Mouse (Mus musculus) liver (tissue): ENCODE data around the gene Fmnl2.

Experiments used
- DNase-seq: peaks from one replicate; pipeline ENCODE4 v3.0.0-alpha.2; 2020; ENCODE audit warnings: mixed read lengths

Gene Fmnl2

GRCm38 (mm10) chr2:52958535-52959290 is 101.1 kb downstream of the Fmnl2 start:
- peak; percentile 38 for DNase-seq

DNA sequence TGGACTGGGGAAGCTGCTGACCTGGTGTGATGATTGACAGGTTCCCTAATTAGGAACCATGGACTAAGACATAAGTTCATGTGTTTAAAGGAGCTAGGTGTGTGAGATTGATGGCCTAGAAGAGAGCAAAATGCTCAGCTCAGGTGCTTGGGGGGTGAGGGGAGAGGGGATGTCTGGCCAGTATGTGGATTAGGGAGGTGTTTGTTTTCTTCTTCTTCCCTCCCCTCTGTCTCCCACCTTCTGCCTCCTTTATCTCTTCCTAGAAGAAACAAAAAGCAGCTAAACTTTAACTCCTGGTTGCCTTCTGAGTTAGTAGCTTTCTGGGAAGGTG is 101.6 kb downstream of the Fmnl2 start:
- no peak for DNase-seq

- no peak for DNase-seq
Measured at GRCm38 (mm10) chr2:52959982-52960381, 102.3 kb downstream of the Fmnl2 start.

DNA sequence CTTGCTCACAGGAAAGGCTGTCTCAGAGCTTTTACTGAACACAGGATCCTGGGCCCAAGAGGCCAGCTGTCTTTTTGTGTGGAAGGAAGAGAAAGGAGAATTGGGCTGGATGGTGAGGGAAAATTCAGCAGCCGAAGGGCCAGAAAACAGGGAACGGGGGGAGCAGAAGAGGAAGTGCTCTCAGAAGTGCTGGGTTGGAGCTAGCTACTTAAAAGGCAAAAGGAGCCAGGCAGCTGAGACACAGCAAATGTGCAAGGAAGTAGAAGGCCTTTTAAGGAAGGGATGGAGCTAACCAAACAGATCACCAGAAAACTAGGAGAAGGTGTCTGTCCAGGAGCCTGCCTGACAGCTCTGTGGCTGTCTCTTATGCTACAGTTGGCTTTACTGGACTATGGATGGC is 103.0 kb downstream of the Fmnl2 start:
- no peak for DNase-seq

DNA sequence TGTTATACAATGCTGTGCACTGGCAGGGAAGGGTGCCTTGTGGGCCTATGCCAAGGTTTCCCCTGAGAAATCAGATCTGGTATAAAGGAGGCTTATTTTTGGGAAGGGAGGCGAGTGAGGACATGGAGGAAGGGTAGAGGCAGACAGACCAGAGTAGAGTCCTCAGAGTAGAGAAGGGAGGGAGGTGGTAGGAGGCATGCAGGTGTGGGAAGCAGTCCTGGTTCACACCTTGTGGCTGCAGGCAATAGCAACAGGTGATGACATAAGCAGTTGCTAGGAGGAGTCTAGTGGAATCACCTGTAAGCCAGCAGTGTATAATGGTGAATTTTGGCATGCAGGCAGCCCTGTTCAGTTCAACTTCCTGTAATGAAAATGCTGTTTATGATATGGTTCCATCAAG is 105.8 kb downstream of the Fmnl2 start:
- DNase-seq: no peak

- DNase-seq: no peak
Measured at GRCm38 (mm10) chr2:52964386-52964928, 106.8 kb downstream of the Fmnl2 start.

DNA sequence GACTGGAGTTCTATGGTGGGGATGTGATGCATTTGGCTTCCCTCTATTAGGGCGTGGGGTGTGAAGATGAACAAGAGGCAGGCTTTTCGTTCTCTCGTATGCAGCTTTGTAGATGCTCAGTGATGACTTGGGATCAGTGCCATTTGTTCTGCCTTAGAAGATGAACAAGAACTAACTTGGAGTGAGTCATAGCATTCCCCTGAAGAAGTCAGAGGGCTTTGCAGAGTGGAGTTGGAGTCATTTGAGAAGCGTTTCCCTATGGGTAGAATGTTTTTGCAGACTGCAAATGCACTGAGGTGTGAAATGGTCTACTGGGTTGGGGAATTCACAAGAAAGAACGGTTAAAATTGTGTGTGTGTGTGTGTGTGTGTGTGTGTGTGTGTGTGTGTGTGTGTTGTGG is 108.6 kb downstream of the Fmnl2 start:
- DNase-seq: no peak

DNA sequence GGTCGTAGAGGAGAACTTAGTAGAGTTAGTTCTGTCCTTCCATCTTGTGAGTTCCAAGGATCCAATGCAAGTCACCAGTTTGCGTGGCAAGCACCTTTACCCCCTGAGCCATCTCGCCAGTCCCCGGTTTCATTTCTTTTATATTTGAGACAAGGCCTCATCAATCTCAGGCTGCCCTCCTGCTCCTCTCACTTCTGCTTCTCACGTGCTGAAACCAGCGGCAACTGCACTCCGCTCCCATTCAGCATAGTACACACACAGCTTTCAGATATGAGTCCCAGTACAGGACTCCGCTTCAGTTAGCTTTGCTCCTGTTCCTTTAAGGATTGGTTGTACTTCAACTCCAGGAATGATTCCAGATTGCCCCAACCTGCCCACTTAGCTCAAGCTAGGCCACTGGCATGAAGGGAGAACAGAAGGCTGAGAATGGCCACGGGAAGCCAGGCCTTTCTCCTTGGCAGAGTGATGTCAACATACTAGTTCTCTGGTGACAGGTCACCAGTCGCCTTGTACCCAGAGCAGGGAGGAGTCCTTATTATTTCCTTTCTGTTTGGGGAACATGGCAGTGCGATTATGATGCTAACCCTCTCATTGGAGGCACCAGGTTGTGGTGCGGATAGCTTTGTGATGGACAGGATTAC is 109.3 kb downstream of the Fmnl2 start:
- no peak for DNase-seq

GRCm38 (mm10) chr2:52967461-52967823 is 109.8 kb downstream of the Fmnl2 start:
- DNase-seq: no peak

GRCm38 (mm10) chr2:52968884-52969283 is 111.2 kb downstream of the Fmnl2 start:
- DNase-seq: no peak

- DNase-seq: no peak
Measured at GRCm38 (mm10) chr2:52974056-52974455, 116.4 kb downstream of the Fmnl2 start.

GRCm38 (mm10) chr2:52974776-52975175 is 117.1 kb downstream of the Fmnl2 start:
- DNase-seq: no peak

DNA sequence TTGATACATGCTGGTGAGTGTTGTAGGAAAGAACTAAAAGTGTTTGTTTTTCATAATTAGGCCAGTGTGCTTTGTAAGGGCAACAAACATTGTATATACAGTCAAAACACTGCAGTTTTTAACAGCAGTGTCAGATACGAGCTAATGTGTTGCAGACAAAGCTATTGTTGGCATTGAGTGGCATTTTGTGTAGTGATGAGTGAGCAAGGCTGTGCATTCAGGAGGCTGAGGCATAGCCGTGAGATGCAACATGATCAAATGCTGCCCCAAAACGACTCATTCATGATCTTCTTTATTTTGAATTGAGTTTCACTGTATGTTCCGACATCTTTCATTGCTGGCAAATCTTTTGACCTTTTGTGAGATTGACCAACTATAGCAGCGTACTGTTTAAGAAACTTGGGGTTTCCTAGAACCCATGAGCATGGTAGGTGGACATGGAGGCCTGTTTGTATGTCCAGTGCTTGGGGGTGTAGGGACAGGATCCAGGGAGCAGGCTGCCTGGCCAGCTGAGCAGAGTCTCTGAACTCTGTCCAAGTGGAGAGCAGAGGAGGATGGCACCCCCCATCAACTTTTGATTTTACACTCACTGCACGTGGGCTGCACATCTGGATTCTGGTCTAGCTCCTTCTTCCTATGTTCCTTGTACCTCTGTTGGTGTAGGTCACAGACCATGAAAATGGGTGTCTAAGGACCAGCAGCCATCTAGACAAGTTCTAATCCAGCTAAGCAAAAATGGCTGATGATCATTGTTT is 120.4 kb downstream of the Fmnl2 start:
- DNase-seq: no peak

DNA sequence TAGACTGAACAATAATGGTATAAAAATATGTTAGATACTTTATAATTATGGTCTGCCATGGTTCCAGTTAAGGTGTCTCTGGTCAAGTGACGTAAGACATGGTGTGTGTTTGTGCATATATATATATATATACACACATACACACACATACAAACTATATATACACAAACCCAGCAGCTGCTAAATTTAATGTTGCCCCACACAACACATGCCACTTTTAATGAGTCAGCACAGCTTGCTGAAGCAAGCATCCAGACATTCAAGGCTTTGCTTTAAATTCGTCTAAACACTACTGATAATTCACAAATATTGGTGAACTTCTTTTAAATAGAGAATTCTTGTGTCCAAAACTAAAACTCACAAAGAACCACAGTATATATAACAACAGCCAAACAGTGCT is 121.1 kb downstream of the Fmnl2 start:
- DNase-seq: no peak

DNA sequence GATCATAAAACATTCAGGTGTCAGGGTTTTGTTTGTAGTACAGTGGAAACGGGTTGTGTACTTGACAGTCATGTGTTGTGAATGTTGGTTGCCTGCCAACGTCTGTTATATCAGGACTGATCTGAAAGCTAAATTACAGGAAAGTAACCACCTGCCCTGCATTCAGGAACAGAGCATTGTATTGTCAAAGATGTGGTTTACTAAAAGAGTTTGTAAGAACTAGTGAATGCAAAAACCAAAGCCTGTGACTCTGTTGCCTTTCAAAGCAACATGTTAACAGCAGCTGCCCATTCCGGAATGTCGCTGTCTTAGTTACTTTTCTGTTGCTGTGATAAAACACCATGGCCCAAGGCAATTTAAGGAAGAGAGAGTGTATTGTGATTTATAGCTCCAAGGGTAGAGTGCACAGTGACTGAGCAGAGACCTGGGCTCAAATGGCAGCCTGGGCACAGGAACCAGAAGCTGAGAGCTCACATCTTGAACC is 121.7 kb downstream of the Fmnl2 start:
- no peak for DNase-seq

DNA sequence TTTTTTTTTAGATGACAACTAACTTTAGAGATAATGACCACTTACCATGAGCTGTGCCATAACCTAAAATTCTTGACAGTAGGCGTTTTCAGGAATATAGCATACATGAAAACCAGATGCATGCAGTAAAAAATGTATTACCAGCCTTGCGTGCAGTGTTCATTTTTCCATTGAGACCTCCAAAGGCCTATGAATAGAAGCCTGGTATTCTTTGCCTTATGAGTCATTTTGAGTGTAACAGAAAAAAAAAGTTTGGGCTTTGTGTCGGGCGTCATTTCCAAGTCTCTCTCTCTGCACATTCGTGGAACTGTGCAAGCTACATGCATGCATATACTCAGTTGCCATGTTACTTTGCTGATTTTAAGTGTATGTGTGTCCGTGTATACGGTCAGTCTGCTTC is 123.5 kb downstream of the Fmnl2 start:
- DNase-seq: no peak

GRCm38 (mm10) chr2:52981595-52981994 is 123.9 kb downstream of the Fmnl2 start:
- no peak for DNase-seq

- DNase-seq: no peak
Measured at GRCm38 (mm10) chr2:52982502-52982901, 124.8 kb downstream of the Fmnl2 start.

GRCm38 (mm10) chr2:52984556-52984955 is 126.9 kb downstream of the Fmnl2 start:
- DNase-seq: no peak

DNA sequence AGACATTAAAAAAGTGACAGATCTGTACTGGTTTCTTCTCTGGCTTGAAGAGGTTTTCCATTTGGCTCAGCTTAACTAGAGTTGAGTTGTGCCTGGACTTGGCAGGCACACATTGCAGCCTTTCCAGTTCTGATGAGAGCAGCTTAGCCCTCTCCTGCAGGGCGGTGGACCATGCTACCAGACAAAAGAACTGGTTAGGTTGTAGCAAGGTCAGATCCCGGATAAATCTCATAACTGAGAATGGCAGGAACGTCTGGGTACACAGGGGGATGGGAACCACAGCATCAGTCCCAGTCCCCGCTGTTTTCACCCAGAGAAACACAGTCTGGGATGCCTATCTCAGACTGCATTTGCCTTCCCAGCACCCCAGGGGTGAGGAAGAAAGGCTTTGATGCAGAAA is 127.5 kb downstream of the Fmnl2 start:
- DNase-seq: no peak

DNA sequence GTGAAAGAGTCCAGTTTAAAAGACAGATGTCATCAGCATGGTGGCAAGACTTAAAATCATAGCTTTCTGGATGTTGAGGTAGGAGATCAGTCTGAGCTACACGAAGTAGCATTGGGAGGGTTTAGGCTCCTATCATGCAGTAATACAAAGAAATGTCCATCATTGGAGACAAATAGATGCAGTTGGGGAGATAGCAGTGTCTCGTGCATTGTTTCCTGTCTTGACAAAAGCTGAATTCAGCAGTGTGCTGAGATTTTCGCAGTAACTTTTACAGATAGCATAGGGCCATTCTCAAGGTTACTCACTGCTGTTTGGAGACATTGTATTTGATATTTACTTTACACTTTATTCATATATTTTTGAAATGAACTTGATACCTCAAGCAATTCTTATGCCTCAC is 128.7 kb downstream of the Fmnl2 start:
- DNase-seq: no peak

DNA sequence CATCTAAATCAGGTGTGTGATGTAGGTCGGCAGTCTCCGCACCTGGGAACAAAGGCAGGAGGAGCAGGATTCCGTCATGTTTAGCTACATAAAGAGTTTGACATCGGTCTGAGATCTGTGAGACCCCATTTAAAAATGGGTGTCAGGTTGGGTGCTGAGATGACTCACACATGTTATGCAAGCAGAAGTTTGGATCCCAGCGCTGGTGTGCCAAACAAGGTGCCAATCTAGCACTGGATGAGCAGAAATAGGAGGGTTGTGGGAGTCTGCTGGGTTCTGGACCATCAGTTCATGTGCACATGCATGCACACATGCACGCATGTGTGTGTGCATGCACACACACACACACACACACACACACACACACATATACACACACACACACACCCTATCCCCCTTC is 129.4 kb downstream of the Fmnl2 start:
- no peak for DNase-seq

- peak; percentile 5 for DNase-seq
Measured at GRCm38 (mm10) chr2:52987637-52988295, 130.1 kb downstream of the Fmnl2 start.
